Mouse (Mus musculus): ENCODE measurements around the gene Rnd2.
"Not testable (repeated sequence)": the region's sequence is repeated elsewhere in the genome, so short reads cannot be mapped to it uniquely, and the experiment has no call there.

Gene Rnd2

GRCm38 (mm10) chr11:101447786-101448185, 17.0 kb upstream of the Rnd2 start:
- no peak for DNase-seq

- peak; percentile 85 for DNase-seq
Observed at GRCm38 (mm10) chr11:101448274-101448746, 16.5 kb upstream of the Rnd2 start, which contains the start of gene Ifi35. TSS of gene Ifi35 (plus strand) at chr11:101448407.

- DNase-seq, result no peak
Observed at GRCm38 (mm10) chr11:101448899-101449298, 15.9 kb upstream of the Rnd2 start.

GRCm38 (mm10) chr11:101449596-101449995, 15.2 kb upstream of the Rnd2 start:
- not testable (repeated sequence) for DNase-seq

- peak; percentile 35 for DNase-seq
Observed at GRCm38 (mm10) chr11:101450394-101450793, 14.4 kb upstream of the Rnd2 start.

- DNase-seq, result no peak
Observed at GRCm38 (mm10) chr11:101451536-101451935, 13.3 kb upstream of the Rnd2 start.

- no peak for DNase-seq
Observed at GRCm38 (mm10) chr11:101452093-101452774, 12.6 kb upstream of the Rnd2 start.

GRCm38 (mm10) chr11:101454702-101455101, 10.1 kb upstream of the Rnd2 start:
- DNase-seq, result peak; percentile 33

- no peak for DNase-seq
Observed at GRCm38 (mm10) chr11:101455627-101456026, 9.2 kb upstream of the Rnd2 start.

GRCm38 (mm10) chr11:101457631-101458030, 7.2 kb upstream of the Rnd2 start:
- no peak for DNase-seq

- DNase-seq, result no peak
Observed at GRCm38 (mm10) chr11:101458217-101458616, 6.6 kb upstream of the Rnd2 start.

- peak; percentile 68 for DNase-seq
Observed at GRCm38 (mm10) chr11:101459716-101460115, 5.1 kb upstream of the Rnd2 start.

GRCm38 (mm10) chr11:101460321-101460720, 4.5 kb upstream of the Rnd2 start:
- no peak for DNase-seq

GRCm38 (mm10) chr11:101462141-101462540, 2.7 kb upstream of the Rnd2 start:
- DNase-seq, result no peak

- no peak for DNase-seq
Observed at GRCm38 (mm10) chr11:101462583-101463440, 2.0 kb upstream of the Rnd2 start.

- DNase-seq, result peak; percentile 76
Observed at GRCm38 (mm10) chr11:101465101-101465868, 486 bp downstream of the Rnd2 start.

- peak; percentile 89 for DNase-seq
Observed at GRCm38 (mm10) chr11:101465869-101466551, 1.2 kb downstream of the Rnd2 start, which contains the start of gene Vat1. TSS of gene Vat1 (minus strand) at chr11:101466230.

- not testable (repeated sequence) for DNase-seq
Observed at GRCm38 (mm10) chr11:101466552-101466950, 1.8 kb downstream of the Rnd2 start.

GRCm38 (mm10) chr11:101467477-101468262, 2.9 kb downstream of the Rnd2 start:
- peak; percentile 85 for DNase-seq

- no peak for DNase-seq
Observed at GRCm38 (mm10) chr11:101468263-101468688, 3.5 kb downstream of the Rnd2 start.

GRCm38 (mm10) chr11:101468731-101469130, 3.9 kb downstream of the Rnd2 start:
- DNase-seq, result peak; percentile 24

All from kidney, postnatal 10 days (tissue).